Mouse (Mus musculus) small intestine, adult 2 months (tissue): ENCODE measurements at regions not wholly inside any gene's neighbourhood (a gene's known extent, or its start where the extent isn't known, plus 50 kb on each side); places are given as distances from the start of the nearest gene placed in this dataset.

Experiments used
- CTCF ChIP-seq: fragments of 200-500 bp; IDR thresholded peaks from 2 replicates; pipeline ENCODE4 v1.5.1; 2012; ENCODE audit warnings: low read depth, mild to moderate bottlenecking, control low read depth, inconsistent platforms, low read length, moderate library complexity, mixed read lengths; ENCODE audit not compliant: insufficient replicate concordance, insufficient read length; ENCODE audit errors: extremely low read depth
- POLR2A ChIP-seq: fragments of 200-500 bp; IDR thresholded peaks from 2 replicates; pipeline ENCODE4 v1.6.1; 2012; ENCODE audit warnings: low read depth, mild to moderate bottlenecking, control low read depth, inconsistent platforms, low read length, moderate library complexity

- TF ChIP-seq CTCF: no peak
- TF ChIP-seq POLR2A: no peak
Observed at GRCm38 (mm10) chr5:133814436-133814835, 285.1 kb upstream of the Castor2 start.
